Mouse (Mus musculus) heart, postnatal 14 days (tissue): ENCODE data around the gene Ier5l. TPM values are rescaled to one million over a fixed set of nuclear protein-coding genes. Genes with fewer than 3 reads are reported as not detected.

Experiments
- DNase-seq, 2 experiments: peaks; one replicate each; pipeline ENCODE4 v3.0.0; 2021 to 2022
- intact Hi-C: fragments of 180-260 bp; cut with DNase I; formaldehyde crosslinking; loops from one replicate; pipeline ENCODE4 v1.15.1; 2025
- long read RNA-seq, 2 experiments: library from polyadenylated mRNA; stranded (forward); transcript quantifications; one replicate each; pipeline ENCODE4 v2.0.0; 2021
- total RNA-seq, 2 experiments: library from RNA; stranded (reverse); gene quantifications; 2 replicates each; pipeline ENCODE4 v1.2.3; 2021

Gene Ier5l
- 1 to 10 TPM; 5.8 to 6.3 TPM for total RNA-seq
- long read RNA-seq, experiment 1, transcript Ier5l-201 (1 exons, 2,683 nt), result major isoform, 10 of 10 reads
- long read RNA-seq, experiment 1, partial matches to known transcripts, result 0 of 10 reads
- long read RNA-seq, experiment 1, other reads (novel, unspliced or antisense), result 0 of 10 reads
- long read RNA-seq, experiment 2, transcript Ier5l-201 (1 exons, 2,683 nt), result major isoform, 16 of 16 reads
- long read RNA-seq, experiment 2, partial matches to known transcripts, result 0 of 16 reads
- long read RNA-seq, experiment 2, other reads (novel, unspliced or antisense), result 0 of 16 reads

DNA sequence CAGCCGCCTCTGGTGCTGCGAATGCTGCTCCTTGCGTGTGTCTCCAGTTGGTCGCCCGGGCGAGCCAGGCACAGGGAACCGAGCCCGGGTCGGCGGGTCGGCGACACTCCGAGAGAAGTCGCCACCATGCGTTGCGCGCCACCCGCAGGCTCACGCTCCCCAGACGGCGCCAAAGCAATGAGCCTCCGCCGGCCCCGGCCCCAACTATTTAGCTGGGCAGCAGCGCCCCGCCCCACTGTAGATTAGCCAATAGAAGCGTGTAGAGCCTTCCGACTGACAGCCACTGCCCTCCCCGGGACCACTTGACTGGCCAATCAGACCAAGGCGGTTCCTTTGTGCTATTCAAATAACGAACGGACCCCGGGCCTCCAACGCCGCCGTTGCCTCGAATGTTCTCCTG lies at the start of gene Ier5l:
Gene Ier5l (minus strand): TSS at position 181 of the 400 bp plus-strand sequence.
- peak; percentile 97 to 98 for DNase-seq
- intact Hi-C loops, result loop anchor here (5.0 to 10.0 kb wide), 3 partner anchors 71 to 238 kb away; no protein-coding TSS in a partner anchor

DNA sequence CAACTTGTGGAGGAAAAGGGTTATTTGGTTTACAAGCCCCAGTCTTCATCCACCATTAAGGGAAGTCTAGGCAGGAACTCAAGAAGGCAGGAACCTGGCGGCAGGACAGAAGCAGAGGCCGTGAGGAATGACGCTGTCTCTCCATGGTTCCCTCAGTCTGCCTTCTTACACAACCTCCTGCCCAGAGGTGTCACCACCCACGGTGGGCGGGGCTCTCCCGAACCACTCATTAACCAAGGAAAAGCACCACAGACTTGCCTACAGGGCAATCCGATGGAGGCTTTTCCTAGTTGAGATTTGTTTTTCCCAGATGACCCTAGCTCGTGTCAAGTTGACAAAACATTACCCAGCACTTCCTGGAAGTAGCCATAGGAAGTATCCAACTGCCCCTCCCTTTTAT lies 49.7 kb upstream of the Ier5l start:
- no peak for DNase-seq
- intact Hi-C loops, result no loop called here

DNA sequence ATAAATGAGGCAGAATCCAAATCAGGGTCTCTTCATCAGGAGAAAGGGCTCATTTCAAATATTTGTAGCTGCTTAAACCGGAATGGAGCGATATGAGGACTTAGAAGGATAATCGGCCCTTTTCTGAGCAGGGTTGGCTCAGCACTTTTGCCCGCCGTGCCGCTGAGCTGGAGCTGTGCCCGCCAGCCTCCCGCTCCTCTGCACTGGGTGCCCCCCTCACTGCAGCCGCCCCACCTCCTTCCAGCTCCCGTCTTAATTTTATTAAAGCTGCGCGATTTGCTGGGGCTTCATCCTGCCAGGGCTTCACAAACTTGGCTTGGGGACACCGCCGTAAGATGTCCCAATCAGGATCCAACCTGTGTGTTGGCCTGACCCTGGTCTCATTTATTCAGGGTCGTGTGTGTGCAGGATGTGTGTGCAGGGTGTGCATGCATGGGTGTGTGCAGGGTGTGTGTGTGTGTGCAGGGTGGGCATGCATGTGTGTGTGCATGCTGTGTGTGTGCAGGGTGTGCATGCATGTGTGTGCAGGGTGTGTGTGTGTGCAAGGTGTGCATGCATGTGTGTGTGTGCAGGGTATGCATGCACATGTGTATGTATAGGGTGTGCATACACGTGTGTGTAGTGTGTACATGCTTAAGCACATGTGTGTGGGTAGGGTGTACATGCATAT lies 36.8 kb upstream of the Ier5l start:
- intact Hi-C loops, result no loop called here
- no peak for DNase-seq

DNA sequence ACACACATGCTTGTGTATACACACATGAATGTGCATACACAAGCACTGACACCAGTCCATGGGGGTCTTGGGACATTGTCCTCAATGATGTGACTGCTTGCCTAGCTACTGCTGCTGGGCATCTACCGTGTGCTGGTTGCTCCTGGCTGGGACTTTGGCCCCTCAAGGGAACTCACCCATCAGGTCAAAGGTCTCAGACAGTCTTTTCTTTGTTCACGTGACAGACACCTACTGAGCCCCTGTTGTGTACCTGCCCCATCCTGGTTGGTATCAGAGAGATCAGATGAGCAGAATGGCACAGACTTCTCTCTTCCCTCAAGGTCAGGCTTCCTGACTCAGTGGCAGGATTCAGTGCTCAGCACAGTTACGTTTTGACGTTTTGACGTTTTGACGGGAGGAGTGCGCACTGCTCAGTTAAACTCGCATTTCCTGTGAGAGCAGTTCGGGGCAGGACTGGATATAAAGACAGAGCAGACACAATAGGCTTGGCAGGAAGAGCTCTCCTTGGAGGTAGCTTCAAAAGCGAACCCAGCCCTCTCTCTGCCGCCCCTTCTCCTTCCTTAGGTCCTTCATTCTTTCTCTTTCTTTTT lies 33.2 kb upstream of the Ier5l start:
- intact Hi-C loops, result no loop called here
- DNase-seq, result no peak

DNA sequence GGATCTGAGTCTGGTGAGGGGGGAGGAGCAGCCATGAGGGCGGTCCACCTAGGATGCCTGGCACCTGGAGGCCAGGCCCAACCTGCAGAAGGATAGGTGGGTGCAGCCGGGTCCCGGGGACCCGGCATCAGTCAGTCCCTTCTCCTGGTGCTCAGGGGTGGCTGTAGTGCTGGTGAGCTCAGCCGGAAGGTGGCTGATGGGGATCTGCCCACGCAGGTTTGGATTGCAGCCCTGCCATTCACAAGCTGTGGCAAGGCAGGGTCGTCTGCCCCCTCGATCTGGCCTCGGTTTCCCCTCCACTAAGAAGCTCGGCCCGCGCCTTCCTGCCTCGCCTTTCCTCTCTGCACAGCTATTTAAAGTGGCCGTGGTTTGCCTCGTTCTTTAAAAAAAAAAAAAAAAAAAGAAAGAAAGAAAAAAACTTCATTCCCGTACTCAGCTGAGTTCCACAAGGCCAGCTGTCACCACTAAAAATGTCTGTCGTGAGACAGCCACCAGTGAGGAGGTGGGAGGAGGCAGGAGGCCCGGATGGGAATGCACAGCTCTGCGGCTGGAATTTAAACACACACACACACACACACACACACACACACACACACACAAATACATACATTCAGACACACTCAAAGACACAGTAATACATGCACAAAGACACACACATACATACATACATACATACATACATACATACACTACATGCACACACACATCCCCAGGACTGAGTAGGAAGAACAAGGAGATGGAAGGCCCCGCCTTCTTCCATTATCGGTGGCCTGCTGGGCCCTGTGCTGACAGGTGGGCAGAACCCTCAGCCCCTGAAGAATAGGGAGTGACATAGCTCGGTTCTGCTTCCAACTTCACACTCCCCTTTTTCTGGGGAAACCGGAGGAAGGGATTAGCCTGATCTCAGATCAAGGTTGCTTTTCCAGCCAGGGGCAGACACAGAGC lies 29.9 kb upstream of the Ier5l start:
- no peak for DNase-seq

DNA sequence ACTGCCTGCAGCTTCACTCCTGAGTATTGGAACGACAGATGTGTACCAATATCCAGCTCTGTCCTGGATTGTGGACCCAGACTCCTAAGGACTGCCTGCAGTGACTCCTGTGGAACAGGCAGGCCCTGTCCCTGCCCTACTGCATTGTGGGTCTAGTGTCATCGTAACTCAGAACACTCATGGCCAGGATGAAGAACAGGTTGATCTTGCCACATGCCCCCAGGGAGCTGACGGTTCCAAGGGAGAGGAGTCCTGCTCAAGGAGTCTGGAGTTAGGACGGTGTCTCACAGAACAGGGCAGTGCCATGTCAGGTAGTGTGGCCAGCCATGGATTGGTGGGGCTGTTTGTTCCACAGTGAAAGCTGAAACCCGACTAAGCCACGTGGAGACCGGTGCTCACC lies 27.7 kb upstream of the Ier5l start:
- no peak for DNase-seq
- intact Hi-C loops, result loop anchor here (5.0 kb wide), 1 partner anchor 86 kb away; no protein-coding TSS in a partner anchor

More for the DNA sequence above, 29.9 kb upstream of the Ier5l start:
- intact Hi-C loops, result loop anchor here (5.0 kb wide), 1 partner anchor 83 kb away; no protein-coding TSS in a partner anchor

DNA sequence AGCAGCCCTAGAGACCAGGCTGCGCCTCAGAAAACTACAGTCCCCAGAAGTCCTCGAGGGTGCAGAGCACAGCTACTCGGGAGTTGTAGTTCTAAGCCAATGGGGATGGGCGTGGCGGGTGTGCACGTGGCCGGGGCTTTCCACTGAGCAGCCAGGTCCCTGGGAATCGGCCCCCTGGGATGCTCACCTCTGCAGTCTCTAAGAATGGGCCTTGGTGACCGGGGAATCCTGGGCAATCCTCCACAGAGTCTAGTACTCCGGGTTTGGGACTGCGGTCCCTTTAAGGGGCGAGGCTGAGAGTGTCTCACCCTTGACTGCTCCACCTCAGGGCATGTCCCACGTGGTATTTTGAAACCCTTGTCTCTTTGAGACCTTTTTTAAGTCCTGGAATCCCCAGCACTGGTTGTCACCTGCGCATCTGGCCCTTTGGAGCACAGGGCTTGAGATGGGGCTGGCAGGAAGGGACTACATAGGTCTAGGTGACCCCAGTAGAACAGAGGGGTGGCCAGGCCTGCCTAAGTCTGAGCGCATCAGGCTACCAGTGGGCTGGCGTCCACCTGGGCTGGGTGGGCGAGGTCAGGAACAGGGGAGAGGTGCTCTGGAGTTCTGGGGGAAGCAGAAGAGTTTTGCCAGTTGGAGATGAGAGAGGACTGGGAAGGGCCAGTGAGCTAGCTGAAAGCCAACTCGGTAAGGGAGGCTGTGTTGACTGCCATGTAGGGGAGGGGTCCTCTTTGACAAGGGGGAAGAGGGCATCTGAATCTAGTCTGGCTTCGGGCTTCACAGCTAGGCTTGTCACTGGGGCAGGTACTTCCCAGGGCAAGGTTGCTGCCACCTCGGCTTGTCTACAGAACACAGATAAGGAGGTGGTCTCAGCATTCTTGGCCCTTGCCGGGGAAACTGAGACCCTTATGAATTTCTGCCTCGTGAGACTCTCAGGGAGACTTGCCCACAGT lies 22.2 kb upstream of the Ier5l start:
- intact Hi-C loops, result no loop called here
- peak; percentile 66 to 72 for DNase-seq

DNA sequence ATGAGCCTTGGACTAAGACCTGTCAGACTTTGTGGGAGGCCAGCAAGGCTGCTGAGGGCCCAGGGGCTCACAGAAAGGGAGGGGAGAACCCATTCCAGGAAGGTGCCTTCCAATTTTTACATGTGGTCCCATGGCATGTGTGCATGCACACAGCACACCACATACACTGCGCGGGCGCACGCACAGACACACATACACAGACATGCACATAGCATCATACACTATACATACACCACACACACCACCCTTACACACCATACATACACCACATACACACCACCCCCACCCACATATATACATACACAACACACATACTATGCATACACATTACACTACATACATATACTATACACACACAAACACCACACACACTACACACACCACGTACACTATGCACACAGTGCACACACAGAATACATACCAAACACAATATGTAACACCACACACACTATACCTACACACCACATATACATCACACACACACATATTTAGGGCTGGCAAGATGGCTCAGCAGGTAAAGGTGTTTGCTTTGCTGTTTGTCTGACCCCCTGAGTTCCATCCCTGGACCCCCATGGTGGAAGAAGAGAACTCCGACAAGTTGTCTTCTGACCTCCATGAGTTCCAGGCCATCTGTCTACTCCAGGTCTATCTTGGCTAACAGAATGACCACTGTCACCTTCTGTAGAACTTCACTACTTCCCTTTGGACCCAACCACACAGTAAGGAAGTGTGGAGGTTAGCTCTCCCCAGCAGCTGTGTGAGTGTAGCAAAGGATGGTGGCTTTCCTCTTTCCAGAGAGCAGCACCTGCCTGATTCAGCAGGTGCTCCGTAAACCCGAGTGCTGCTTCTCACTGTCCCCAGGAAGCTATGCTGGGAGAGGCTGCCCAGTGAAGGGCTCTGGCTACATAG lies 21.2 kb upstream of the Ier5l start:
- intact Hi-C loops, result no loop called here
- no peak for DNase-seq

DNA sequence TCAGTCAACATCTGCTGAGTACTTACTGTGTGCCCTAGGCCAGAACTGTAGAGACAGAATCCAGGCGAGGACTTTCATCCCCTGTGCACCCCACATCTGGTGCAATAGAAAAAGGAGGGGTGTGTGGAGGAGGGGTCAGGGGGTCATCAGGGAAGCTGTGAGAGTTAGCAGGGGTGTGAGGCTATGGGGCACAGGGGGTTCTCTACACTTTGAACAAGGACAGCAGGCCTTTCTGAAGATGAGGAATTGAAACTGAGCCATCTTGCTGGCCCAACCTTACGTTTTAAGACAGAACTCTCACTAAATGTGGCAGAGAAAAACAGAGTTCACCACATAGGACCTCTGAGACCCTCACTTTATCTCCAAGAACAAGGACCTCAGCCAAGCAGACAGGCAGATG lies 16.4 kb upstream of the Ier5l start:
- DNase-seq, result no peak
- intact Hi-C loops, result no loop called here

DNA sequence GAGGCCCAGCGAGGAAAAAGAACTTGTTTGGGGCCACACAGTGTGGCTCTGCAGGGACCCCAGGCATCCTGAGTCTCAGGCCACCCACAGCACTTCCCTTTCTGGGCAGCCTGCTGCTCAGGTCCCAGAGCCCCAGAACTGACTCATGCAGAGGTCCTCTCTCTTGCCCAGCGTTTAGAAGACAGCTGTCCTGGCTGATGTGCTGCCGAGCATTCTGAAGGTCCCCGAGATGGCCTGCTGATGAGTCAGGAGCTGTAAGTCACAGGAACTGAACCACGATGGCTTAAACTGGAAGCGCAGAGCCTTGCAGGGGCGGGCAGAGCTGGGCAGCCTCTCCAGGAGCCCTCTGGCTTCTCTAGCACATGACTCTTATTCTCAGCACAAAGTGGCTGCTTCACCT lies 13.6 kb upstream of the Ier5l start:
- peak; percentile 44 to 50 for DNase-seq
- intact Hi-C loops, result no loop called here

DNA sequence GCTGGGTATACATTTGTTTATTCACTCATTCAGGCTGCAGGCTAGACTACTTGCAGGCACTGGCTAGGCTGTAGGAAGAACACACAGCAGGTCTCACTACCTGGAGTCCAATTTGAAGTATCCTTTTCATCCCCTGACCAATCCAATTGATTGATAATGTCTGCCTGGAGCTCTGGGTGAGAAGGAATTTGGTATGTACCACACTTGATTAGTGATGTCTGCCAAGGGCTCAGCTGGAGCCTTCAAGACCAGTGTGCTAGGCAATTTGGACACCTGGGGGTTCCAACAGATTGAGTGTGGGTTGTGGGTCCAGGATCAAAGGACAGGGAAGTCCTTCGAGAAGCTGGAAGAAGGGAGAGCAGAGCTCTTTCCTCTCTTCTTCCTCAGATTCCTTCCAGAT lies 4.5 kb upstream of the Ier5l start:
- intact Hi-C loops, result loop anchor here (10.0 kb wide), 1 partner anchor 66 kb away; no protein-coding TSS in a partner anchor

DNA sequence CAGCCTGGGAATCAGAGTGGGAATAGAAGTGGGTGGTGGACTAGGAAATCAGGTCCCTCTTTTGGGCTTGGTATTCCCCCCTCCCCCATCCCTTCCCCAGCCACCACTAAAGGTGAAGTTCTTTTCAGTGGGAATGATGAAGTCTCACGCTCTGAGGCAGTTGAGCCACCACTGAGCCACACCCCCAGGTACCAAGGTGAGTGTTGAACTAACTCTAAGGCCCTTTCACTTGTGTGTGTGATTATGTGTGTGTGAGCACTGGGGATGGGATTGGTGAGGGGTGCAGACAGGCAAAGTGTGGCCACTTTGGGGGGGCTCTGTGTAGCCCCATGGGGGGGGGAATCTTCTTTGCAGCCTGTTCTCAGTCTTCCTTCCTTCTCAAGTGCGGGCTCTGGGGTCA lies 2.2 kb upstream of the Ier5l start:
- intact Hi-C loops, result loop anchor here (10.0 kb wide), 1 partner anchor 69 kb away; no protein-coding TSS in a partner anchor
- no peak for DNase-seq

More for the DNA sequence above, 4.5 kb upstream of the Ier5l start:
- DNase-seq, result no peak

DNA sequence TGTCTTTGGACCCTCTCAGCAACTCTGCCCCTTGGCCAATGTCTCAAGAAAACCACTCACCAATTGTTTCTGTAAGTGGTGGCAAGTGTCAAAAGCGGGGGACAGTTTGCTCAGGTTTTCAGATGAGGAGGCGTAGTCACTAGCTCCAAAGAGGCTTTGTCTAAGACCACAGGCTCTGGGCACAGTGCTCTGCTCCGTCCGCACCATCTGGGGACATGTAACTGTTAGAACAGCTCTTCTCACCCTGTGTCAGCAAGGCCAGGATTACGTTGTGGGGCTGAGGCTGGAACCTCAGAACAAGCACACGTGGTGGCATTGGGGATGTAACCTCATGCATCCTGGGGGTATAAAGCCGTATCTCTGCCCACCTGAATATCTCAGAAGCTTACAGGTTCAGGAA lies 1.4 kb upstream of the Ier5l start:
- no peak for DNase-seq
- intact Hi-C loops, result loop anchor here (10.0 kb wide), 1 partner anchor 69 kb away; no protein-coding TSS in a partner anchor

DNA sequence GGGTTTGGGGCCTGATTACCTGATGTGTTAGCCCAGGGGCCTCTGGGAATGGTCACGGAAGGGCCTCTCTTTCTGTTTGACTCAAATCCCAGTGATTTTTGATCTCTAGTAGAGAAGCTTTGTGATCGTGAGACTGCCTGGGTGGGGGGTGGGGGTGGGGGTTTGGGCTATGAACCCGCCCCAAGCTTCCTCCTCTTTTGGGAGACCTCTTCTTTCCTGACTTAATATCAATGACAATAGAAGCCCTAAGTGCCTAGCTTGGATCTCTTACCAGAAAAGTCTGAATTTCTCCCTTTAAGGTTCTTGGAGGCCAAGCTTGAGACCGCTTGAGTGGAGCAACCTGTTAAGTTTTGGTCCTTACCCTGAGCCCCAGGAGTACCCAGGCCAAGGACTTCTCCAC lies 757 bp upstream of the Ier5l start:
- no peak for DNase-seq
- intact Hi-C loops, result loop anchor here (5.0 to 10.0 kb wide), 3 partner anchors 70 to 238 kb away; no protein-coding TSS in a partner anchor

DNA sequence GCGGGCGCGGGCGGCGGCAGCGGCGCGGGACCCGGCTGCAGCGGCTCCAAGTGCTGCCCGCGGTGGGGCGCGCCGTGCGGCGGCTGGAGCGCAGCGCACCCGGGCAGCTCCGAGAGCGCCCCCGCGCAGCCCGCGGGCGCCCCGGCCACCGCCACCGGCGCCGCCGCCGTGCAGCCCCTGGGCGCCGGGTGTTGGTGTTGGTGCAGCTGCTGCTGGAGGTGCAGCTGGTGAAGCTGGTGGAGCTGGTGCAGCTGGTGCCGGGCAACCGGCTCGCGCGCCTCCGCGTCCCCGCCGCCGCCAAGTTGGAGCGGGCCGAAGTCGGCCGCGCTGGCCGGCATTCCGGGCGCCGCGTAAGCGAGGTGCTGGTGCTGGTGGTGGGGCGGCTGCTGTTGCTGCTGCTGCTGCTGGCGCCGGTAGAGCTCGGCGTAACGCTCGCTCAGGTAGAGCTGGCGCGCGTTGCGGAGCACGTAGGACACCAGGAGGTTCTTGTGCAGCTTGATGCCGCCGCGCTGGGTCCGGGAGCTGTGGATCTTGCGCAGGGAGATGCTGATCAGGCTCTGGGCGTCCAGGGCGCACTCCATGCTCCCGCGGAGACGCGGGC lies 488 bp downstream of the Ier5l start:
- peak in 1 of 2 experiments; percentile 71 for DNase-seq
- intact Hi-C loops, result loop anchor here (2.0 to 10.0 kb wide), 4 partner anchors 71 to 239 kb away; no protein-coding TSS in a partner anchor

DNA sequence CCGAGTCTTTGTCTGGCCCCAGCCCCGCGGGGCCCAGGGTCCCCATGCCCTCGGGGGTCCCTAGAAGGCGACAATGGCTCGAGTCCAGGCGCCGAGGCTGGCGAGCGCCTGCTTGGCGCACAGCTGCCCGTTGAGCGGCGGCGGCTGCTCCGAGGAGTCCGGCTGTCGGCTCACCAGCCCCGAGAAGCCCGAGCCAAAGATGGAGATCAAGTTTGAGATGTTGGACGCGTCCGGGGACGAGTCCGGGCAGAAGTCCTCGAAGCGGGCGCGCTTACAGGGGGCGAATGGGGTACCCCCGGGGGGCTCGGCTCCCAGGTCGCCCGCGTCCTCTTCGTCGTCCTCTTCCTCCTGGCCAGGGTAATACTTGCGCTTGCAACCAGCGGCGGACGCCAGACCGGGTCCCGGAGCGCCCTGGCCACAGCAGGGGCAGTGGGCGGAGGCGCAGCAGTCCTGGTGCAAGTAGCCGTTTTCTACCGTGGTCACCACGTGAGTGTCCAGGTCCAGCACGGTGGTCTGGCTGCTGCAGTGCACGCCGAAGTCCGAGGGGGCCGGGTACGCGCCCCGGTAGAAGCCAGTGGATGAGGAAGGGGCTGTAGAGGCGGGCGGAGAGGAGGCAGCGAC lies 1.2 kb downstream of the Ier5l start:
- DNase-seq, result peak; percentile 60 to 66
- intact Hi-C loops, result loop anchor here (2.0 to 10.0 kb wide), 4 partner anchors 72 to 239 kb away; no protein-coding TSS in a partner anchor
